Mouse (Mus musculus) spleen, adult 2 months (tissue): ENCODE measurements at regions not wholly inside any gene's neighbourhood (a gene's known extent, or its start where the extent isn't known, plus 50 kb on each side); places are given as distances from the start of the nearest gene placed in this dataset.

Experiments used
- DNase-seq, 2 experiments: peaks; one replicate each; pipeline versions ENCODE4 v3.0.0 to v3.0.0-alpha.2; 2012 to 2021; ENCODE audit warnings: low spot score in 2 of 2, low read depth in 1 of 2
- H3K27ac ChIP-seq: fragments of 200-500 bp; 2 replicates; pipeline ENCODE4 v1.5.1; 2012; ENCODE audit warnings: low read length, inconsistent platforms; ENCODE audit not compliant: insufficient read depth
- H3K27me3 ChIP-seq: fragments of 200-500 bp; 2 replicates; pipeline ENCODE4 v1.6.1; 2012; ENCODE audit warnings: mild to moderate bottlenecking, moderate library complexity, low read length, inconsistent platforms; ENCODE audit not compliant: control insufficient read depth, insufficient read depth
- H3K36me3 ChIP-seq: fragments of 200-500 bp; 2 replicates; pipeline ENCODE4 v1.6.1; 2012; ENCODE audit warnings: mild to moderate bottlenecking, low read length, inconsistent platforms; ENCODE audit not compliant: control insufficient read depth, insufficient read depth
- H3K4me1 ChIP-seq: fragments of 200-500 bp; 2 replicates; pipeline ENCODE4 v1.6.1; 2011; ENCODE audit warnings: inconsistent platforms; ENCODE audit not compliant: control insufficient read depth, insufficient read depth, insufficient read length
- H3K4me3 ChIP-seq: fragments of 200-500 bp; 2 replicates; pipeline ENCODE4 v1.5.1; 2011; ENCODE audit warnings: mild to moderate bottlenecking, inconsistent platforms; ENCODE audit not compliant: insufficient read depth, insufficient read length; ENCODE audit errors: extremely low read depth
- CTCF ChIP-seq: fragments of 200-500 bp; IDR thresholded peaks from 2 replicates; pipeline ENCODE4 v1.5.1; 2011; ENCODE audit warnings: mild to moderate bottlenecking, inconsistent platforms; ENCODE audit not compliant: insufficient read depth, insufficient read length, insufficient replicate concordance; ENCODE audit errors: extremely low read depth
- POLR2A ChIP-seq: fragments of 200-500 bp; IDR thresholded peaks from 2 replicates; pipeline ENCODE4 v1.6.1; 2011; ENCODE audit warnings: low read depth, low read length, inconsistent platforms
- WGBS: fragments of 180-500 bp; shearing (Covaris S2); methylation state at CpG from one replicate; pipeline ENCODE4 v1.1.7; 2018; 5-methylcytosine and 5-hydroxymethylcytosine counted together

DNA sequence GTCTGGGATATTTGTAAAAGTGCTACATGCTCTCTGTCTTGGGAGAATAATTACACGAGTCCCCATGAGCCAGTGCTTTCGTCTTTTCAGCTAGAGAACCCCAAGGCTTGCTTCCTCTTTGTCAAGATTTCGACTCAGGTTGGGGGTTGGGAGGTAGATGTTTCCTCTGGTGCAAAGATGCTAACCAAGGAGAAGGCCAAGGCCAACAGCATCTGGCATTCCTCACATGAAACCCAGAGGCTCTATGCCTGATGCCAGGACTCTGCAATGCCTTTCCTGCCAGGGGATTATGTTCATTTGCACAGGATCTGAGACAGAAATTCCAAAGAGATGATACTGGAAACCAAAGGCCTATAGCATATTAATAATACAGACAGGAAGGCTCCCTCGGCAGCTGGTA lies 198.2 kb upstream of the Six2 start:
- WGBS = 27% methylated on average over 4 of the region's 4 CpGs
- DNase-seq = no peak

DNA sequence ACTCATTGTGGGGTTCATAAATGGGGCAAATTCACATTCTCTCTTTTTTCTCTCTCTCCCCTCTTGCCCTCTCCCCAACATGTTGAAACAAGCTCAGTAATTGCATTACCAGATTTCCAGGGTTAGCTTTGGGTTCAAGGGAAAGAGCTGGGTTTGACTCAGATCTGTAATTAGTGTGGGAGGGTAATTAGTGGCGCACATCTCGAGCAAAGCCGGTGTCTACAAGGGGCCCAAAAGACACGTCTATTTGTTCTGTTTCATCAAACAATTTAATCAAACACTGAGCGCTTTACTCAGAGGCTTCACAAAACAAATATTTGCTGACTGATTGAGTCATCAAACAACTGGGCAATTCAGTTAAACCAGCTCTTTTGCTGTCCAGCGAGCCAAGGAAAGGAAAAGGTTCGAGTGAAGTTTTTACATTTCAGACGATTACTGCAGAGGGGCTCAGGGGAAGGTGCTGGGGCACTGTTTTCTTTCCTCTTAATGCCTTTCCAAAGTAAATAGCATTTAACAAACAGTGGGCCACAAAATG lies 193.6 kb upstream of the Six2 start:
- no peak for DNase-seq
- TF ChIP-seq POLR2A (no peak), CTCF (no peak)
- no peaks in the 10 kb centered on the region for H3K4me1 ChIP-seq
- 87% methylated on average over 8 of the region's 8 CpGs for WGBS
- H3K4me3 ChIP-seq = no peak overlapping the region
- no peak overlapping the region for H3K27ac ChIP-seq
- no peaks in the 10 kb centered on the region for H3K36me3 ChIP-seq
- H3K27me3 ChIP-seq = no peaks in the 10 kb centered on the region

More for the DNA sequence above, 198.2 kb upstream of the Six2 start:
- H3K27ac ChIP-seq = no peak overlapping the region
- no peak overlapping the region for H3K4me3 ChIP-seq
- H3K36me3 ChIP-seq = no peaks in the 10 kb centered on the region
- H3K27me3 ChIP-seq = no peaks in the 10 kb centered on the region
- no peaks in the 10 kb centered on the region for H3K4me1 ChIP-seq
- TF ChIP-seq POLR2A = no peak
- TF ChIP-seq CTCF = no peak

DNA sequence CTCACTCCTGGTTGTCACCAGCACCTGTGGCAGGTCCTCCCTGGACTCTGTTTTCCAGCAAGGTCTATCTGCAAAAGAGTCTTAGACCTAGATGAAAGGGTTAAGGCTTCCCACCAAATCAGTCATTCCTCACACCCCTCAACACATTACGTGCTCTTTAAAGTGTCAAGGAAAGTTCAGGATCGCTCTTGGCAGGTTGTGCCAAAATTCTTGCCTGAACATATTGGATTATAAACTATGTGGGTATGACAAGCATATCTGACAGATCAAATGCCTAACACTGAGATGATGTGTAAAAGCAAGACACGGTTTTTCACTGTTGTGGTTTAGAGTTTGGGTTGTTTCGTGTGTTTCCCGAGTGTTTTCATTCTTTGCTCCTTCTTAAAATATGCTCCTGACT lies 193.0 kb upstream of the Six2 start:
- H3K4me1 ChIP-seq = no peaks in the 10 kb centered on the region
- H3K27me3 ChIP-seq = no peaks in the 10 kb centered on the region
- 78% methylated on average over 5 of the region's 5 CpGs for WGBS
- no peak for TF ChIP-seq CTCF
- no peak for TF ChIP-seq POLR2A
- no peak overlapping the region for H3K4me3 ChIP-seq
- H3K27ac ChIP-seq = no peak overlapping the region
- no peaks in the 10 kb centered on the region for H3K36me3 ChIP-seq
- DNase-seq = no peak

DNA sequence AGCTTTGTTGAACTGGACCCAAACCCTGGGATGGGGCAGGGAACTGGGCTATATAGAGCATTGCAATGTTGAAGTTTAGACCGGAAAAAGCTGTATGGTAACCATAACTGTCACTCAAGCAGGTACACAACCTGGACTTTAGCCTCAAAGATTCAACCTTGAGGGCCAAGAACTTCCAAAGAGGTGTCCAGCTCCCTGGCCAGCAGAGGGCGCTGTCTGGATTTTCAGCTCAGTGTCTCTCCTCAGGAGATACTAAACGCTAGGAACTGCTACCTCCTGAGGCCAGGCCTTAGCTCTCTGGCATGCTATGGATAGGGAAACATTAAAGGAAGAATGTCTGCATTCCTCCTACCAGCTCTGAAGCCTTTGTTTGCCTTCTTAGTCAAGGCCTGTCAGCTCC lies 189.4 kb upstream of the Six2 start:
- TF ChIP-seq POLR2A = no peak
- TF ChIP-seq CTCF = peak; percentile 42; the same call in 1 of the 2 replicates
- H3K36me3 ChIP-seq = no peaks in the 10 kb centered on the region
- no peak overlapping the region for H3K27ac ChIP-seq
- DNase-seq = peak in 1 of 2 experiments; percentile 8
- no peaks in the 10 kb centered on the region for H3K27me3 ChIP-seq
- no peak overlapping the region for H3K4me3 ChIP-seq
- WGBS = 69% methylated on average over 3 of the region's 3 CpGs
- H3K4me1 ChIP-seq = no peaks in the 10 kb centered on the region

DNA sequence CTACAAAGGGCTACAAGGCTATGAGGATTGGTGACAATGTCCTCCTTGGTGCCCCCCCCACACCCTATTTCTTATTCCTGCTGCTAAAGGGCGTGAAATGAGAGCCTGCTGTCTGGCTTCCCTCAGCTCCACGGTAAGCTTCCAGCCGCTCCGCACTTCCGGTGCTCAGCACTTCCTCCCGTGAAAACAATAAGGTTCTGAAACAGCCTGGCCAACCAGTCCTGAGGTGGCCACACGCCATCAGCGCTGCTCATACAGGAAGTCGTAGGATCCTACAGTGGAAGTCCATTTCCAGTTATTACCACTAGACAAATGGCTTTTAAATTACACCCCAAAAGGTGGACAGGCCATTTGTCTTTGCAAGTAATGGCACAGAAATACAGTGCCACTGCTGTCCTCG lies 188.8 kb upstream of the Six2 start:
- Histone ChIP-seq H3K27me3 (no peaks in the 10 kb centered on the region), H3K36me3 (no peaks in the 10 kb centered on the region), H3K27ac (no peak overlapping the region), H3K4me3 (no peak overlapping the region), H3K4me1 (no peaks in the 10 kb centered on the region)
- WGBS = 40% methylated on average over 10 of the region's 10 CpGs
- no peak for DNase-seq
- TF ChIP-seq POLR2A = no peak
- no peak for TF ChIP-seq CTCF

DNA sequence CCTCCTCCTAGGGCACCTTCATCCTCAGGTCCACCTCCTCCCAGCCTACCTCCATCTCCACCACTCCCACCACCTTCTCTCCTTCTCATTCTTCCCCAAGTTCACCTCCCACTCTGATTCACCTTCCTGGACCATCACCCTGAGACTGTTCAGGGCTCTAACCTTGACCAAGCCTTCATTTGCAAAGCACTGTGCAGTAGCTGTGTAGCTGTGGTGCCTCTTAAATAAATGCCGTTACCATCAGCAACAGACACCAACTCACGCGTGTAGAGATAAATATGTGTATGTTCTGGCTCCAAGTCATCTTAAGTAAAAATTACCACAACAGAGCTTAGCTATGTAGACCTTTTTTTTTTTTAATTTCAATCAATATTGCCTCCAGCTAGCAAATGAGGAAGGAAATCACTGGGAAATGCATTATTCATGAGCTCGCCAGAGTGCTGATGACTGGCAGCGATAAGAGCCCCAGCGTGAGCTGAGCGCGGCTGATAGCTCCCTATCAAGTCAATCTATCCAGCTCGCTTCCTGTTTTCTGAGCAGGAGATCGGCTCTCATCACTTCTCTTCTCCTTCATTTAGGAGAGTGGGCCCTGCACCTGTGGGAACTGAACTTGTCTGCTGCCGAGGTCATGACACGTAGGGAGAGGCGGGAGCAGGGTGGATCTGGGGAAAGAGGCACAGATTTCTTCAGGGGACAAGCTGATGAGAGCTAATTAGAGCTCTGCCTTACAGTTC lies 185.9 kb upstream of the Six2 start:
- no peaks in the 10 kb centered on the region for H3K27me3 ChIP-seq
- no peaks in the 10 kb centered on the region for H3K4me1 ChIP-seq
- WGBS = 4% methylated on average over 13 of the region's 13 CpGs
- H3K4me3 ChIP-seq = no peak overlapping the region
- DNase-seq = no peak
- H3K27ac ChIP-seq = no peak overlapping the region
- no peaks in the 10 kb centered on the region for H3K36me3 ChIP-seq
- TF ChIP-seq CTCF (no peak), POLR2A (no peak)

DNA sequence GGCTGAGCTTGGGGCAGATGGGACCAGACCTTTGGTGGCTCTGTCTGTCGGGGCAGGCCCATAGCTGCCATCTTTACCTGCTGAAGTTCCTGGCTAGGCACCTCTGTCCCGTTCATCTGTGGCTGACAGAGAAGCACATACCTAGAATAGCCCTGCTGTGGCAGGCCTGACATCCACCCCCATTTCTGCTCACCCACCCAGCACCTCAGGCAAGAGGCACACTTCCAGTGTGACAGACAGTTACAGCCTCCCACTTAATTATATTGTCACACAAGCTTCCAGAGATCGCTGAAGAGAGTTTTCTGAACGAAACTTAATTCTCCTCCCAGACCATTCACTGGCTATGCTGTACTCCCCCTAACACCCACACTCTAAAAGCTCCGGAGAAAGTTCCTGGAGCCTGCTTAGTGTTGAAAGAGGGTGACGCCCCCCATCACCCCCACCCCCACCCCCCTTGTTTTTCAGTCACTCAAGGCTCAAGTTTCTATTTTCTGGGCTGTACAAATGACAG lies 184.9 kb upstream of the Six2 start:
- H3K27ac ChIP-seq = no peak overlapping the region
- H3K36me3 ChIP-seq = no peaks in the 10 kb centered on the region
- H3K27me3 ChIP-seq = no peaks in the 10 kb centered on the region
- DNase-seq = no peak
- no peaks in the 10 kb centered on the region for H3K4me1 ChIP-seq
- no peak overlapping the region for H3K4me3 ChIP-seq
- TF ChIP-seq CTCF = no peak
- TF ChIP-seq POLR2A = no peak
- 64% methylated on average over 6 of the region's 6 CpGs for WGBS
